Mouse (Mus musculus) thymus, postnatal 0 days (tissue): Measurements from ENCODE around the gene Stc2. TPM values are rescaled to one million over a fixed set of nuclear protein-coding genes. Genes with fewer than 3 reads are reported as not detected.

ENCODE experiments used
- DNase-seq: peaks from one replicate; pipeline ENCODE4 v3.0.0-alpha.2; 2015; ENCODE audit warnings: low spot score
- polyA plus RNA-seq: library from polyadenylated mRNA; unstranded; fragments of >200 nt; fragmentation: Nextera tagmentation; extraction: Ambion mirVana; gene quantifications from 2 replicates; pipeline ENCODE4 v1.2.1, GENCODE M21; 2015

Stc2 gene
- polyA plus RNA-seq: 2.8 and 2.9 TPM in 2 replicates

DNA sequence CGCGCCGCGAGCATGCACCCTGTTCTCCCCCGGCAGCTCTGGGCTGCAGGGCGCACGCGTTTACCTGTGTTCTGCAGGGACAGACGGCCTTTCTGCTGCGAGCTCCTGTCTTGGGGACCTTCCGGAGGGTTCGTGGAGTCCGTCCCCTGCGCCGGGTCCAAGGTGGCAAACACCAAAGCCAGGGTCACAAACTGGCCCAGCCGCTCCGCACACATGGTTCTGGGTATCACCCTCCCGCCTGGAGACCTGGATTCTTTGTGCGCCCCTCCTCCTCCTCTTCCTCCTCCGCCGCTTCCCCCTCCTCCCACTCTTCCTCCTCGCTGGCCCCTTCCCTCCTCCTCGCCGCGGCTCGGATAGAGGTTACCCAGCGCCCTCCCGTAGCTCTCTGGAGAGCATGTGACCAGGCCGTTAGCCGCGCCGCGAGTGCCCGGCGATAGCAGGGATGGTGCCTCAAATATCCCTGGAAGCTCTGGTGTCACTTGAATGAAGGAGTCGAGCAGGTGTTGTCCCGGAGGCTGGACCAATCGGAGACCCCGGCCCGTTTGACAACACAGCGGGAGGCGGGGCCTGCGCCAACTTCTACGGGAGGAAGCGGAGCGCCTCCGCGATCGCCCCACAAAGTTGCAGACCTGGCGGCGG is at the start of gene Stc2:
TSS of gene Stc2 (minus strand) at position 427 of the 639 bp plus-strand sequence.
- DNase-seq: peak; percentile 73

DNA sequence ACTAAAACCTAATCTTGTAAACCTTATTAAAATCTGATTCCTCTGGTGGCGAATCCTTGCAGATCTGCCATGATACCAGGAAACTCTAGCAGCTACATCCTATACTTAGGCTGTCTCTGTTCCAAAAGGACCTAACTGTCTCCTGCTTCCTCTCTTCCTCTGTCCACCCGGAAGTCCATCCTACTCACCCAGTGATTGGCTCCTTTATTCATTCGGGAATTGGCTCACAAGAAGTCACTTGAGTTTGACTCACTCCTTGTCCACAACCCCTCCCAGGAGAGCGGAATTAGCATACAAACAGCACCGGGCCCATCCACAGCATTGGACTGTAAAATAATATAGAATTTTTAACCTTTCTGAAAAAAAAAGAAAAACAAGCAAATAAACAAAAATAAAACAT is 47.2 kb upstream of the Stc2 start:
- no peak for DNase-seq

DNA sequence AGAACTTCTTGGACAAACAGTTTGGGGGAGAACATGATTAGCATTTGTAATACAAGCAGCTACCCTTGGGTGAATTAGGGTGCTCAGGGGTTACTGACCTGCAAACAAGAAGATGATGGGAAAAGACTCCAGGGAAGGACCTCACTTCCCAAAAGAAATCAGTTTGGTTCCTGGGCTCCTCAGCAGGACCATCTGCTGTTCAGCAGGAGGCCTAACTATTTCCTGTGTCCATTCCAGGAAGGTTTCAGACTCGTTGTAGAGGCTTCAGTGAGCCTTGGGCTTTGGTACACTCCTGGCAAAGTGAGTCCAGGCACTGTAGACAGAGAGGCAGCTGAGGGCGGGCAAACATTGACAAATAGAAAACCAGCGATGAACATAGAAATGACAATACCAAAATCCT is 42.5 kb upstream of the Stc2 start:
- no peak for DNase-seq

DNA sequence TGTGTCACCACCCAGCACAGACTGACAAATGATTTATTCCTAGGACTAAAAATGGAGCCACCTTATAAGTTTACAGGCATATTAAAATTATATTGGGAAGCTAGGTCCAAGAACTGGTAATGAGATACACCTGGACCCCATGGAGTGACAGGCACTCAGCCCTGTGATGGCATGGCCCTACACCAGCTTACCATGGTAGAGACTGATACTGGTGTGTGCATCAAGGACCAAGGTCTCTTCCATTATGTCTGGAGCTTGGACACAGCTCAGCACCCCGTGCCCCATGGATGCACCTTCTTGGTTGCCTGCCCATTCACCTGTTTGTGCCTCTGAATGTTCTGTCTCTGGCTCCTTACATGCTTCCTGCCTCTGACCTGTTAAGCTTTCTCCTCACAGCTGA is 36.9 kb upstream of the Stc2 start:
- DNase-seq: no peak

DNA sequence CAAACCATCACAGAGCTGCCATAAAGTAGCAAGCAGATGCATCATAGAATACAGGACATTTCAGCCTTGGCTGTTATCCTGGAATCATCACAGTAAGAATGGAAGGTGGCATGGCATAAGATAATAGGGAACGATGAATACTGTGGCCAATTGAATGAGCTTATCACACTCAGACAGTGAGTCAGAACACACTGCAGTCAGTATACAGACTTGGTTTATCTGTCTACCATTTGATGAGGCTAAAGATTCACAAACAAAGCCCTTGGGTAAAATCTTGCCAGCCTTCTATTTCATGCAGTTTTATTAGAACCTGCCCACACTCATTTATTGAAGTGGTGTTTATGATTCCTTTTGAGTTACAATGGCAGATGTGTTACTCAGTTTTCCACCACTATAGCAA is 33.2 kb upstream of the Stc2 start:
- DNase-seq: no peak

DNA sequence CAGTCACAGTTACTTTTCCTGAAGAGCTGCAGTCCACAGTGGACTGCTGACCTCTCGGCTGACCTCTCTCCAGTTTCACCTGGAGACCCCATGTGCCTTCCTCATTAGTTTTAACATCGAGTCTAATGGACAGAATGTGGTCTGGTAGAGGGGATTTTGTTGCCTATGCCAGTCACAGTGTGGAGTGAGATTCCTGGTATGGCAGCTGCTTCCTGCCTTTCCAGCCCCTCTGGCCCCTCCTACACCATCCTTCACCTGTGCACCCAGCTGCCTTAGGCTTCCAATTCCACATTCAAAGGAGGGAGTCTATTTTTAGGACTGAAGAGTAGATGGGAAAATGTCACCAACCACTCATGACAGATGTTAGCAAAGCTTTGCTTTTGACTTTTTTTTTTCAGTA is 28.7 kb upstream of the Stc2 start:
- no peak for DNase-seq

DNA sequence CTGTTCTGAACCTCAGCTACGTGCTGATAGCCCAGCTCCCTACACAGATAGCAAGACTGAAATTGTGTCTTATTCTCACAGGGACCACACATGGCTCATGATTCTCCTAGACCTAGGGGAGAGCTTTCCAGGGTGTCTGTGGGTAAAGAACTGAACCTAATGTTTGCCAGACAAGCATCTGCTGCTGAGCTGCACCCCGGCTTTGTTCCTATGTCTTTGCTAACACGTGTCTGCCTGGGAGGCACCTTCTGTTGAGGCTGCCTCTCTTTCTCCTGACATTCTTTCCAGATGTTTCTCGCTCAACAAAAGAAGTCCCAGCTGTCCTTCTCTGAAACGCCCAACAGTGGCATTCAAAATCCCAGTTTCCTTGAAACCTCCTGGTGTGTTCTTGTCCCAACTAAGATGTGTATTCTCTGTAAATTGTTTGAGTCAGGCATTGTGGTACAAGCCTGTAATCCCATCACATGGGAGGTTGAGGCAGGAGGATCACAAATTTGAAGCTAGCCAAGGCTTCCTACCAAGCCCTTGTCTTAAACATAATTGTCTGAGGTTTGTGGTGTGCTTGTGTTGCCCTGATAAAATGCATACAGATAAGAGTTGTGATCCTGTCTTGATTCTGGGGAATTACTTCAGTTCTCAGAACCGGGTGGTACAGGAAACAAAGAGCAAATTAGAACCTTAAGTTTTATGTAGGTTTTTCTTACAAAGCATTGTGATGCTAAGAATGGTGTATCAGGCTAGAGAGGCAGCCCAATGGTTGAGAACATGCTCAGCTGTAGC is 27.0 kb upstream of the Stc2 start:
- no peak for DNase-seq

DNA sequence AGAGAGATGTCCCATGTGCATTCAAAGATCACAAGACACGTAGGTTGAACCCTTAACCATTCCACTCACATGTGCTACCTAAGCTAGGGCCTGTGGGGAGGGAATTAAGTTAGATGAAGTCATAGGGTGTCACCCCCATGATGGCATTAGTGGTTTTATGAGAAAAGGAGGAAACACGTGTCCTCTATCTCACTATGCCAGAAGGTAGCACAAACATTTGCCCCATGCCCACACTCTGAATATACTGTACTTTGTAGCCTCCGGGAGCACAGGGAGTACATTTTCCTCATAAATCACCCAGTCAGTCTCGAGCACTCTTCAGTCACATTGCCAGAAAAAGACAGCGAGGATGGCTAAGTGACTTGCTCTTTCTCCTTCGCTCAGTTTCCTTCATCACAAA is 24.2 kb upstream of the Stc2 start:
- no peak for DNase-seq

DNA sequence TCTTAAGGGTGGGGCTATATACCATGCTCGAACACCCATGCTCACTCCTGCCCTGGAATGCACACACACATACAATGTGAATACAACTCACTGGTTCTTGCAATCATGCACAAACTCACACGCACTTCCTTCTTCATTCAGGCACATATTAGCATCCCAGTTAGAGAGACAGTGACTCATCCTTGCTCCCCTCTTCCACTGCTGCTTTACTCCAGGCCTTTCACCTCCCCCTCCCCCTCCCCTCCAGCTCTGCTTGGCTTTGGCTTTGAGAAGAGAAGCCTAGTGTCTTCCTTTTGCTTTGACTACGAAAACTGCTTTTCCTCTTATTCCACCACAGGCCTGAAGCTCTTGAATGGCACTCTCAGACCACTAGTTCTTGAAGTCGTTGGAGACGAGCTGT is 22.5 kb upstream of the Stc2 start:
- no peak for DNase-seq

DNA sequence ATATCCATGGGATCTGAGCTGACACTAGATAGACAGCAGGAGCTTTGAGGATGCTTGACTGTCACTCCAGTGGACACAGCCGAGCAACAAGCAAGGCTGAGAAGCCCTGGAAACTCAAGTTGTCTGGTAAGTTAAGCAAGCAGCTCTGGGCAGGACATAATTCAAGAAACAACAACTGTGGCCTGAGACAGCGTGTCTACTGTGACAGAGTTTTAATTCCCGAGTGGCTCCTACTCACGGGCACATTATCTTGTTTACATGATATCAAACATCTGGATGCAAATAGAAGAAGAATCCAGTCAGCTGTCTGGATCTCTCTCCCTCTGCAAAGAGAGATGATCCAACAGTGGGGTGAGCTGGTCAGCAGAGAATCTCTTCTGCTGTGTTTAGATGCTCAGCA is 19.0 kb upstream of the Stc2 start:
- DNase-seq: no peak

DNA sequence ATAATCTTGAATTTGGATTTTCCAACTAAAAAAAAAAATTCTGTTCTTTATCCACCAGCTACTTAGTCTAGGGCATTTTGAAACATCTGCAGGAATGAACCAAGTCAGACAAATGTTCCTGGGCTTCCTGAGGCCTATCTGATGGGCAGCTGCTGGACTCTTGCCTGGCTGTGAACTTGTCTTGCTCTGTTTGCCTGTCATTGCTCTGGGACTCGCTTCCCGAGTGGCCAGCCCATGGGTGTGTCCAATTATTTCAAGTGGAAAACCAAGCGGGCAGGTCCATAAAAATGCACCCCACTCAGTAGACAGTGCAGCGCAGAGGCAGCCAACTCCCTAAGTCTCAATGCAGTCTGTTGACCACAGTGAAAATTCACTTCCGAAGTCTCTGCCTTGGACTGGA is 17.7 kb upstream of the Stc2 start:
- no peak for DNase-seq

DNA sequence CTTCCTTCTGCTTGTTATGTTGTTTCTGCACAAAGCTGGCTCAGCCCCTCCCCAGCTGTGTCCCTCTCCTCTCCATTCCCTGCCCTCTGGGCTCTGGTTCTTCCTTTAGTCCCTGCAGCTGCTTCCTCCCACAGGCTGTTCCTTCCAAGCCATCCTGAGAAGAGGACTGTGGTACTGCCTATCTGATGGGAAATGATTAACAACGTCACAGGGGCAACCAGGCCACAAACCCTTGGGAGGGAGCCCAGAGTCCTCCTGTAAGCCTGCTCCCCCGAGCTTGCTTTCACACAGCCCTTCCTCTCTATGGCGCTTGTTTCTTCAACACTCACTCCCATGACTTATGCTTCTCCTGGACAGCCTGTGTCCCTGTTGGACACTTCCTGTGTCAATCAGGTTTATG is 16.7 kb upstream of the Stc2 start:
- DNase-seq: no peak

DNA sequence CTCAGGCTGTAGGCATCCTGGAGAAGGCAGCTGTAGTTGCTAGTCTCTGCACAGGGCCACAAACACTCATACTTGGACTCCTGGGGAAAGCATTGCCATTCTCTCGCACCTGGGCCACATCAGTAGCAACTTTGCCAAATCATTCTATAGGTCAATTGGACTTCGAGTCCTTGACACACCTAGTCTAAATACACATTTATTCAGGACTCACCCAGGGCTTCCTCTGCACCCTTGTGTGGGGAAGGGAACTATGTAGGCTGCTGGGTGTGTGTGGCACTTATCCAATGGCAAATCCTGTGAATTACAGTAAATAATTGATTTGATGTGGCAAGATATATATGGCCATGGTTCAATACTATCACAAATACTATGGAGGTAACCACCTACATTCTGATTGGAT is 14.1 kb upstream of the Stc2 start:
- no peak for DNase-seq

DNA sequence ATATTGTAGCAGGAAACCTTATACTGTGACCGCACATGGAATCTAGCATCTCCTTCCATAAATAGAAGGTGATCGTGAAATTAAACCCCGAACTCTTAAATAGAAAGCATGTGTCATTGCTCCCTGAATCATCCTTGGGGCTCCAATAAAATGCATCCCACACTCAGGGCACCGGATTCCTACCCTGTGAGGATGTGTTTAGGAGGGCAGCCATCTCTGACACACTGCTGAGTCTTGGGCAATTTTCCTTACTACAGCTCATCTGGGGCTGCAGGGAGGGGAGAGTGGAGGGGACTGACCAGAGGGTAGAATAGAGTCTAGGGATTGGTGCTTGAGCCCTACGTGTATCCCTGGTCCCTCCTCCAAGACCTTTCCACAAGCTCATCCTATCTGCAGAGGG is 12.3 kb upstream of the Stc2 start:
- DNase-seq: no peak

DNA sequence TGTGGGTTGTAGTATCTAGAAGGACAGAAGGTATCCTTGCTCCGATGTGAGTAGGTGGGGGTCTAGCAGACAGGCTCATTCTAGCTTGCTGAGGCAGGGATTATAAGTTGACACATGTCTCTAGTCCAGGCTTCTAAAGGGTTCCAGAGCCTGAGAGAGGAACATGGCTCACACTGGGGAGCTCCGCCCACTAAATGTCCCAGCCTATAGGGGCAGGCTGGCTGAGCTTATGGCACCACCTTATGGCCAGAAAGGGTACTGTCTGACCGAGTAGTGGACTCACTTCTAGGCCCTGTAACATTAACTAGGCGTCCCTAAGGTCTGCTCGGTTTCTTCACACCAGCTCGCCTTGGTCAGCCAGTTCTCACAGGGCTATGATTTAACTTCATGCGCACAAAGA is 3.6 kb upstream of the Stc2 start:
- DNase-seq: peak; percentile 73

DNA sequence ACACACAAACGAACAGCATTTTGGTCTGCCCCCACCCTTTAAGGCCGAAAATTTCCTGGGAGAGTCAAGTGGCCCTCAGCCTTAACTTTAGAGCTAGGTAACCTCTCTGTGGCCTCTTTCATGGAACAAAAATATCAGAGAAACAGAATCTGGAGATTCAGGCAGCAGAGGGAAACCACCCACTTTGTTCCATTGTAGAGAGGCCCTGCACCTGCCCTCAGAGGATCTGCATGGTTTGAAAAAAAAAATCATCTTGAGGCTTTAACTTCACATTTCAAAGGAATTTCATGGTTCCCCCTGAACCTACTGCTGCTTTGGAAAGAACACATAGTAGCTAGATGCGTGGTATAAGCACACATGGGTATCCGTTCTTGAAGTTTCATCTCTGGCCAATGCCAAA is 2.3 kb upstream of the Stc2 start:
- no peak for DNase-seq

DNA sequence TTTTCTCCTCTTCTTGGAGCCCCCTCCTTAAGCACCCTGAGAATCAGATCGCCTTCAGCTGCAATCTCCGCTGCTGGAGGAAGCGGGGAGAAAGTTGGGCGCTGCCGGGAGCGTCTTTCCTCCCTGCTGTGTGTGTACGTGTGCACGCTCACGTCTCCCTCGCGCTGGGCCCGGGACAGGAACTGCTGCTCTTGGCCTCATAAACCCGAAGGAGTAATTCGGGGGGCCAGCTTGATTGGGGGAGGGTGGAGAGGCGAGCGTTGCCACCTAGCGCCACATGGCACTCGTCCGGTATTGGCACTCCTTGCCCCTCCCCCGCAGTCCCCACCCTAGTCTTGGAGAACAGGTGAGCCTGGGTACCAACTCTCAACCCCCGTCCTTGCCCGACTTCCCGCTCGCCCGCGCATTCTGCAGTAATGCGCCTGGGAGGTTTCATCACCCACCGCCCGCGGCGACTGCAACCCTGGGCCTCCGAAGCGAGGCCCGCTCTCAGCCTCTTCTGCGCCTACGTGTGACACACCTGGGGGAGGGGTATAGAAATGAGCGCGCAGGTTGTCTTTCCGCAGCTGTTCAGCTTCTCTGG is 1.5 kb upstream of the Stc2 start:
- DNase-seq: peak; percentile 39

DNA sequence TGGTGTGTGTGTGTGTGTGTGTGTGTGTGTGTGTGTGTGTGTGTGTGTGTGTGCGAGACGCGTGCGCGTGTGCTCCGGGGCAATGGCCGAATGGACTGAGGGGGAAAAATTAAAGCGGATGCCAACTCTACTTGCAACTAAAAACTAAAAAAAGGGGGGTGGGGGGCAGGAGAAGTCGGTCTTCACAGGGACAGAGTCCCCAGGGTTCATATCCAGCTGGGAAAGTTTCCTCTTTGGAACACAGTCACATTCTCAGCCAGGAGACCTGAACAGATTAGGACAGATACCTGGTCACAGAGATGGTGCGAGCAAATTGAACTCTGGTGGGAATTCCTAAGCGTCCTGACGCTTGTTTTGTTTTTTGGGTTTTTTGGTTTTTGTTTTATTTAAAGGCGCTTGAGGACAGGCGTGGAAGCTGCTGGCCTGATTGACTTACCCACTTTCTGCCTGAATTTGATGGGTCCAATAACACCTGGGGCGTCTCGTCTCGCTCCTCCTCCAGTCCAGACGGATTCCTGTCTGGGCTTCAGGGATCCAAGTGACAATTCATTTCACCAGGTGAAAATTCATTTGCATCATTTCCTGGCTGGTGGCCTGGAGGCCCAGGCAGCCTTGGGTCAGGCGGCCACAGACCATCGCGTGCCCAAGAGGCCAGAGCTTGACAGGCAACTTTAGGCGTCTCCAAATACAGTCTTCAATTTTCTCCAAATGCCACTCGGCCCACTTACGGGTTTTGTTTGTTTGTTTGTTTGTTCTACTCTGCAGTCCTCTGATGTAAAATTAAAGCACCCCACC is 759 bp upstream of the Stc2 start:
- no peak for DNase-seq

DNA sequence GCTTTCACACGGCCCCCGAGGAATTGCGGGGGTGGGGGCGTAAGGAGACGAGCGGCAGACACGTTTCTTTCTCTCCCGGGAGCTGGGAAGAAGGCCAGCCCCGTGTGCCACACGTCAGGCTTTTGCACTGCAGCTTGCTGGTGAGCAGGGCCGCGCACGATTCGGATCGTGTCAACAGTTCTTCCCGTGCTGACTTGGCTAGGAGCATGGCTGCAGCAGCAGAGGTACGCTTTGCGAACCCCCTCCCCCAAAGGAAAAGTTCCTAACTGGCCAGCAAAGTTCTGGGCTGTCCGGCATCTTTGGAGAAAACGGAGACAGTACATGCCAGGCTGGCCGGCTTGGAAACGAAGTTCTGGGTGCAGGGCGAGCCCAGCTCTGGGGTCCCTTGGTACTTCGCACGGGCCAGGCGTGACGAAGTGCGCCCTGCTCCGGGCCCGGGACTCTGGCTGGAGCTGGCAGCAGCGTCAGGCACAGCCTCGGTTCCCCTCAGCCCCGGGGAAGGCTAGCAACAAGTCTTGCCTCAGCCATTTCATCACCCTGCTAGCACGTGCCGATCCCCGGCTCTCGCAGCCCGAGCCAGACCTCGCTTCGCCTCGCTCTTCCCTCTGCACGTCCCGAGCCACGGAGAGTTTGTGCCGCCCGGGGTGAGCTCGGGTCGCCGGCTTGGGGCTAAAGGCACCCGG is 768 bp downstream of the Stc2 start:
- DNase-seq: peak; percentile 17

DNA sequence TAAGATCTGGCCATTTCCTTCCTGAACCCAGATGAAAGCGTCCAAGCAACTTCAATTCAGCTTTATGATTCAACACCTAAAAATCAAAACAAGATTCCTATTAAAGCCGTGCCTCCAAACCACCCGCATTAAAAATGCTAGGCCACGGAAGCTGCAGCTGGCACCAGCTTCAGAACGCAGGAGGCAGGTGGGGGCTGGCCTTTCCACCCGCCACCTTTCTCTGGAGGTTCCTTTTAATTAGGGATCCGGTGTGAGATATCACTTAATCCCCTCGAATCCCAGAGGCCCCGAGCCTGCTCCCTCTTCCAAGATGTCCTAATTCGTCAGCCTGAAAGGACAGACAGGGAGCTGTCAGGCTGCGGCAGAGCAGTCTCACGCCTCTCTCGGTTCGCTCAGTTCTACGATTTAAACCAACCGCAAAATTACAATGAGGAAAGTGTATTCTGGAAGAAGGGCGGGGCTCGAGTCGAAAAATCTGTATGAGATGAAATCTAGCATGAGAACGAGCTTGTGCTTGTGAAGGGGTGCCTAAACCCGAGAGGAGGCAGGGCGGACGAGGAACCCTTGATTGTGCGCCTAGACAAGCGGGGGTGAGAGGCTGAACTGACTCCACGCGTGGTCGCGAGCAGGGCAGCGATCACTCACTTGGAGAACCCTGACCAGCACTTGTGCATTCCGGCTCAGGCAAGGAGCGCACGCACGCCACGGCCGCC is 1.5 kb downstream of the Stc2 start:
- DNase-seq: no peak

DNA sequence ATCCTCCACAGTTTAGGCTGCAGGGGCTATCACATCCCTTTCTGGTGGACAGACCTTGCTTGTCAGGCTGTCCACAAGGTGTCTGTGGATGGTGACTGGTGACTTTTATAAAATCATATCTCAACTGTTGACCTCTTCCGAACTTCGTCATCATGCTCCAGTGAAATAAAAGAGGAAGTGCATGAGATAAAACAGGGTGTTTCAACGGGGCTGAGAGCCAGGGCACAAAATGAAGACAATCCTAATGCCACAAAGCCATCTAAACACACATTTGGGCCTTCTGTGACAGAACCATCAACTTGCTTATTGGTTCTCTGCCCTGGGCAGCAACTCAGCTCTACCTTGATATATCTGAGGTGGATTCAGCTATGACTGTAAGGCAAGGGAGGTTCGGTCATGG is 3.0 kb downstream of the Stc2 start:
- no peak for DNase-seq
